Mouse (Mus musculus) embryo, embryonic 11.5 days (tissue): ENCODE measurements at regions not wholly inside any gene's neighbourhood (a gene's known extent, or its start where the extent isn't known, plus 50 kb on each side); places are given as distances from the start of the nearest gene placed in this dataset.
A peak's percentile ranks its signal among the peaks of the same experiment; 100 is the strongest.

Experiments used
- DNase-seq: peaks from one replicate; pipeline ENCODE4 v3.0.0-alpha.2; 2012; ENCODE audit warnings: low read depth, low spot score

GRCm38 (mm10) chr1:165086131-165086530, 74.4 kb downstream of the Tbx19 start:
- no peak for DNase-seq

- DNase-seq: no peak
These were observed 75.8 kb downstream of the Tbx19 start for GRCm38 (mm10) chr1:165084753-165085152.

- no peak for DNase-seq
These were observed 76.4 kb downstream of the Tbx19 start for GRCm38 (mm10) chr1:165084179-165084578.

GRCm38 (mm10) chr1:165080351-165080750, 80.2 kb downstream of the Tbx19 start:
- DNase-seq: no peak

- no peak for DNase-seq
These were observed 83.3 kb downstream of the Tbx19 start for GRCm38 (mm10) chr1:165077313-165077712.

GRCm38 (mm10) chr1:165075301-165076082, 85.1 kb downstream of the Tbx19 start:
- no peak for DNase-seq

GRCm38 (mm10) chr1:165071831-165072491, 88.6 kb downstream of the Tbx19 start:
- DNase-seq: no peak

GRCm38 (mm10) chr1:165064981-165065380, 95.6 kb downstream of the Tbx19 start:
- no peak for DNase-seq

- DNase-seq: no peak
These were observed 97.6 kb downstream of the Tbx19 start for GRCm38 (mm10) chr1:165062813-165063492.

GRCm38 (mm10) chr1:165061420-165061819, 99.2 kb downstream of the Tbx19 start:
- DNase-seq: no peak

GRCm38 (mm10) chr1:165054245-165054644, 106.3 kb downstream of the Tbx19 start:
- no peak for DNase-seq

GRCm38 (mm10) chr1:165051294-165051693, 109.3 kb downstream of the Tbx19 start:
- DNase-seq: no peak

GRCm38 (mm10) chr1:165050176-165050575, 110.4 kb downstream of the Tbx19 start:
- DNase-seq: no peak

GRCm38 (mm10) chr1:165046637-165047036, 111.3 kb upstream of the Xcl1 start:
- peak; percentile 26 for DNase-seq

- DNase-seq: no peak
These were observed 110.7 kb upstream of the Xcl1 start for GRCm38 (mm10) chr1:165046056-165046455.

- DNase-seq: no peak
These were observed 108.0 kb upstream of the Xcl1 start for GRCm38 (mm10) chr1:165043361-165043760.

- DNase-seq: no peak
These were observed 106.8 kb upstream of the Xcl1 start for GRCm38 (mm10) chr1:165042105-165042504.

GRCm38 (mm10) chr1:165036631-165037030, 101.3 kb upstream of the Xcl1 start:
- no peak for DNase-seq

- no peak for DNase-seq
These were observed 100.3 kb upstream of the Xcl1 start for GRCm38 (mm10) chr1:165035618-165036017.

- no peak for DNase-seq
These were observed 85.7 kb upstream of the Xcl1 start for GRCm38 (mm10) chr1:165020960-165021563.

- no peak for DNase-seq
These were observed 83.5 kb upstream of the Xcl1 start for GRCm38 (mm10) chr1:165018692-165019309.

GRCm38 (mm10) chr1:165018236-165018635, 82.9 kb upstream of the Xcl1 start:
- DNase-seq: no peak
